Mouse (Mus musculus): Measurements from ENCODE around the gene Crim1.

DNA sequence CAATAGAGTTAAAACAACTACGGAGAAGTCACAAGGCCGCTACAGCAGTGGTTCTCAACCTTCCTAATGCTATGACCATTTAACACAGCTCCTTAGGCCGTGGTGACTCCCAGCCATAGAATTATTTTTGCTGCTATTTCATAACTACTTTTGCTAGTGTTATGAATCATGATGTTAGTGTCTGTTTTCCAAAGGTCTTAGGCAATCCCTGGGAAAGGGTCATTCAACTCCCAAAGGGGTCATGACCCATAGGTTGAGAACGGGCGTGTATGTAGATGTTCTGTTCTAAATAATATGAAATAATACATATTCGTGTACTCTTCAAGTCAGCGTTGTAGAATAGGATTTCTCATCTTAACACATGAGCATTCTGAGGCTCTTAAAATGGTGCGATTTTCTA is 69.3 kb downstream of the Crim1 start:
- TF ChIP-seq HCFC1 (IDR thresholded peaks at IDR 0.05; ENCODE audit: borderline replicate concordance, insufficient read depth, low read length) (no peak), ZC3H11A (IDR thresholded peaks at IDR 0.05; ENCODE audit: borderline replicate concordance, low read depth, low read length) (no peak), MAFK (IDR thresholded peaks at IDR 0.05; ENCODE audit: insufficient read depth, low read depth, low read length) (no peak), ZNF384 (IDR thresholded peaks at IDR 0.05; ENCODE audit: low read depth, low read length) (no peak), CHD2 (IDR thresholded peaks at IDR 0.05; ENCODE audit: low read depth, low read length) (no peak)
